Mouse (Mus musculus) fat pad, adult 2 months (tissue): ENCODE measurements around the gene Abca4.
"Not testable (repeated sequence)": the region's sequence is repeated elsewhere in the genome, so short reads cannot be mapped to it uniquely, and the experiment has no call there.

ENCODE experiments used
- DNase-seq: peaks from one replicate; pipeline ENCODE4 v3.0.0-alpha.2; 2011; ENCODE audit warnings: low read depth, low spot score; ENCODE audit errors: extremely low read depth

Gene Abca4

GRCm38 (mm10) chr3:122209511-122209910 lies 165.3 kb downstream of the Abca4 start:
- no peak for DNase-seq

- no peak for DNase-seq
Measured at GRCm38 (mm10) chr3:122210434-122210833, 166.2 kb downstream of the Abca4 start.

DNA sequence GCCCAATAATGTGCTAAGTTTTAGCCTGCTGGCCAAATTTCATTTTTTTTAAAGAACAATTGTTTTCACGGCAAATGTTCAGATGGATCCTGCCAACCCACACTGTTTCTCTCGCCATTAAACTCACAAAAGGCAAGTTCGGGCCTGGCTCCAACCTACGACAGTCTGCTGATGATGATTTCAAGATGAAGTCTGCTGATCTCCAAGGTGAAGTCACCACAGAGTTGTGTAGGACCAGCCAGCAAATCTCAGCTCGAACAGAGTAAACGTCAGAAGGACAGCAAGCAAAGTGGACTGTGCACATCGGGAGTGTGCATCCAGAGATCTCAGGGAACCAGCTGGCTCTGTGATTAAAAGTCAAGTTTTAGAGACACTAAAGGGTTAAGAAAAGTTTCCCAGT lies 166.6 kb downstream of the Abca4 start:
- no peak for DNase-seq

- no peak for DNase-seq
Measured at GRCm38 (mm10) chr3:122211446-122212125, 167.3 kb downstream of the Abca4 start.

- no peak for DNase-seq
Measured at GRCm38 (mm10) chr3:122221240-122222036, 177.2 kb downstream of the Abca4 start.

- DNase-seq = not testable (repeated sequence)
Measured at GRCm38 (mm10) chr3:122226972-122227371, 182.7 kb downstream of the Abca4 start.
